Mouse (Mus musculus) spleen, adult 2 months (tissue): ENCODE measurements at regions not wholly inside any gene's neighbourhood (a gene's known extent, or its start where the extent isn't known, plus 50 kb on each side); places are given as distances from the start of the nearest gene placed in this dataset.

ENCODE experiments used
- CTCF ChIP-seq: fragments of 200-500 bp; IDR thresholded peaks from 2 replicates; pipeline ENCODE4 v1.5.1; 2011; ENCODE audit warnings: mild to moderate bottlenecking, inconsistent platforms; ENCODE audit not compliant: insufficient read depth, insufficient read length, insufficient replicate concordance; ENCODE audit errors: extremely low read depth
- POLR2A ChIP-seq: fragments of 200-500 bp; IDR thresholded peaks from 2 replicates; pipeline ENCODE4 v1.6.1; 2011; ENCODE audit warnings: low read depth, low read length, inconsistent platforms

DNA sequence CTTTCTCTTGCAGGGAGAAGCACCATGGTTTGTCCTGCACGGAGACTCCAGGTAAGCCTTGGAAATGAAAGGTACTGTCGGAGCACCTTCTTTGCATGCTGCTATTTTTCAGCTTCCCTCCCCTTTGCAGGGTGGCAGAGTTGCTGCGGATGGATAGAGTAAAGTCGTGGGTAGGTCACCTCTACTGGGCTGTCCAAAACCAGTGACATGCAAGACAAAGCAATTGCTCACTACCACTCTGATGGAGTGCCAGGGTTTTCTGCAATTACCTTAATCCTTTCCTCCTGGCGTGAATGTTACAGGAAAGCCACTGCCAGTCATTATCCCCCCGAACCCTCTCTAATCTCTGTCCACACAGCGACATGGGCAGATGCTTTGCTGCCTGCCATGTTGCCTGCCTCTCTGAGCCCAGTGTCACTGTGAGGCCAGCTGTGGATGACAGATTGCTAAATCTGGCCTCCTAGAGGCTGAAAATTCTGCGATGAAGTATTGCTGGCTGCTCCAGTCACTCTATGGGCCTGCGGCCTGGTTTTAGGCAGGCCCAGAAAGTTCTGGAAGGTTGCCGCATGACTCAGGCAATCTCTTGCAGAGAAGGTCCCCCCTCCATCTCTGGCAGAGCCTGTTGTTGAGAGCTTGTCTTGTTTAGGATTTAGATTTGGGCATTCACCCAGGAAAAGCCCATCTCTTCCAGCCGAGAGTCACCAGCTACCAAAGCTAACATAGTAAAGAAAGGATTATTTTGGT is 54.1 kb upstream of the Sod3 start:
- TF ChIP-seq POLR2A (no peak), CTCF (no peak)
